Mouse (Mus musculus) liver, embryonic 11.5 days (tissue): Measurements from ENCODE around the gene Rbpj. TPM values are rescaled to one million over a fixed set of nuclear protein-coding genes. Genes with fewer than 3 reads are reported as not detected.

Experiments used
- ATAC-seq: fragments of 200-750 bp; cut with Nextera tagmentation; replicated peaks from 2 replicates; pipeline ENCODE4 v1.8.0; 2017; ENCODE audit warnings: moderate number of reproducible peaks, mild to moderate bottlenecking, moderate TSS enrichment, moderate library complexity; ENCODE audit not compliant: low FRiP score
- DNase-seq: peaks from one replicate; pipeline ENCODE4 v3.0.0-alpha.2; 2017; ENCODE audit warnings: low spot score
- H3K27ac ChIP-seq: fragments of 300-500 bp; sonication (generic); 2 replicates; pipeline ENCODE4 v1.5.1; 2014; ENCODE audit warnings: mild to moderate bottlenecking, low read depth, low read length, control low read depth
- H3K27me3 ChIP-seq: fragments of 300-500 bp; sonication (generic); replicated peaks from 2 replicates; pipeline ENCODE4 v1.6.1; 2014; ENCODE audit warnings: low read length, mixed read lengths; ENCODE audit not compliant: control insufficient read depth, insufficient read depth
- H3K36me3 ChIP-seq: fragments of 300-500 bp; sonication (generic); 2 replicates; pipeline ENCODE4 v1.6.1; 2014; ENCODE audit warnings: mild to moderate bottlenecking, low read length, moderate library complexity, mixed read lengths; ENCODE audit not compliant: control insufficient read depth, insufficient read depth
- H3K4me1 ChIP-seq: fragments of 300-500 bp; sonication (generic); replicated peaks from 2 replicates; pipeline ENCODE4 v1.6.1; 2014; ENCODE audit warnings: low read length, mixed read lengths; ENCODE audit not compliant: control insufficient read depth, insufficient read depth
- H3K4me2 ChIP-seq: fragments of 300-500 bp; sonication (generic); 2 replicates; pipeline ENCODE4 v1.6.1; 2014; ENCODE audit warnings: mild to moderate bottlenecking, control low read depth, moderate library complexity
- H3K4me3 ChIP-seq: fragments of 300-500 bp; sonication (generic); 2 replicates; pipeline ENCODE4 v1.5.1; 2014; ENCODE audit warnings: low read depth, low read length, control low read depth
- H3K9ac ChIP-seq: fragments of 300-500 bp; sonication (generic); 2 replicates; pipeline ENCODE4 v1.6.1; 2014; ENCODE audit warnings: low read depth, low read length, control low read depth
- H3K9me3 ChIP-seq: fragments of 300-500 bp; sonication (generic); 2 replicates; pipeline ENCODE4 v1.6.1; 2016; ENCODE audit warnings: low read length, inconsistent platforms, mixed read lengths; ENCODE audit not compliant: control insufficient read depth
- WGBS: fragments of 180-500 bp; shearing (Covaris S2); extraction: QIAGEN DNeasy Blood & Tissue Kit; methylation state at CpG from one replicate; pipeline ENCODE4 v1.1.7; 2014; 5-methylcytosine and 5-hydroxymethylcytosine counted together
- polyA plus RNA-seq: library from polyadenylated mRNA; unstranded; fragments of >200 nt; fragmentation: Nextera tagmentation; extraction: Ambion mirVana; gene quantifications from 2 replicates; pipeline ENCODE4 v1.2.1, GENCODE M21; 2014

The Rbpj gene
- polyA plus RNA-seq, 1 experiment from 2014 or later, result 21.6 TPM

DNA sequence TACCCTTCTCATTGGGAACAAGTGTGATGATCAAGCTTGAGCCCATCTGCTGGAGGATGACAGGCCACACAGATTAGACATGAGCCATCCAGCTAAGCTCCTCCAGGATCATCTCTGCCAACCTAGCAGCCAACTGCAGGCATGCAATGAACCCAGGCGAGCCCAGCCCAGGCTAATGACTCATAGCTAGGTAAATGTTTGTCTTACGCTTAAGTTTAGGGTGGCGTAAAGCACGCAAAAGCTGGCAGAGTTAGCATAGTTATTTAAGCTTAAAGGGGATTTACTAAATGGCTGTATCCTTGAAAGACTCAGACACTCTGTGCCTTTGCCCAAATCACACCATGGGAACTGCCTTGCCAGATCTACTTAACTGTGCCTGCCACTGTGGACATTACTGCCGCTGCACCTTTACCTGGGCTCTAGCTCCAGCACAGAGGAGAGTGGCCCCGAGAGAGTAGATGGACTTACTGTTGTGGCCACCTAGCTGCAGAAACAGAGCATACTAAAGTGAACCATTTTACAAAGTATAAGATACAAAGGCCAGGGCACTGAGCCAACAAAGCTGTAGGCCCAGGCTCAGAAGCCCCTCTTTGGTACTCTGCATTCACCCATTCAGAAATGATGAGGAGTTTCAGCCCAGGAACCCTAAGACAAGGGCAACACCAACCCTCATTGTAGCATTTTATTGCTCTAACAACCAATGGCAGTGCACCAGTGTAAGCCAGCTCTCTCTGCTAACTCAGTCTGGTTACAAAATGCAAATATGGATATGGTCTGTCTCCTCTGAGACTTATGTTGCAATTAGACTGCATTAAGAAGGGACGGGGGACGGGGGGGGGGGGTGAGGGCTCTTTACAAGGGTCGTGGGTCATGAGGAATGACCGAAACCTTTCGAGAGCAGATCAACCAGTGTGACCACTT, 2.6 kb upstream of the Rbpj start:
- no peak overlapping the region for H3K4me2 ChIP-seq
- H3K36me3 ChIP-seq, result no peaks in the 10 kb centered on the region
- ATAC-seq (no peak), DNase-seq (no peak)
- no peaks in the 10 kb centered on the region for H3K9me3 ChIP-seq
- H3K4me1 ChIP-seq, result no peaks in the 10 kb centered on the region
- WGBS, result 78% methylated on average over 11 of the region's 11 CpGs
- H3K9ac ChIP-seq, result no peak overlapping the region
- no peaks in the 10 kb centered on the region for H3K27me3 ChIP-seq
- H3K4me3 ChIP-seq, result no peak overlapping the region
- H3K27ac ChIP-seq, result no peak overlapping the region

DNA sequence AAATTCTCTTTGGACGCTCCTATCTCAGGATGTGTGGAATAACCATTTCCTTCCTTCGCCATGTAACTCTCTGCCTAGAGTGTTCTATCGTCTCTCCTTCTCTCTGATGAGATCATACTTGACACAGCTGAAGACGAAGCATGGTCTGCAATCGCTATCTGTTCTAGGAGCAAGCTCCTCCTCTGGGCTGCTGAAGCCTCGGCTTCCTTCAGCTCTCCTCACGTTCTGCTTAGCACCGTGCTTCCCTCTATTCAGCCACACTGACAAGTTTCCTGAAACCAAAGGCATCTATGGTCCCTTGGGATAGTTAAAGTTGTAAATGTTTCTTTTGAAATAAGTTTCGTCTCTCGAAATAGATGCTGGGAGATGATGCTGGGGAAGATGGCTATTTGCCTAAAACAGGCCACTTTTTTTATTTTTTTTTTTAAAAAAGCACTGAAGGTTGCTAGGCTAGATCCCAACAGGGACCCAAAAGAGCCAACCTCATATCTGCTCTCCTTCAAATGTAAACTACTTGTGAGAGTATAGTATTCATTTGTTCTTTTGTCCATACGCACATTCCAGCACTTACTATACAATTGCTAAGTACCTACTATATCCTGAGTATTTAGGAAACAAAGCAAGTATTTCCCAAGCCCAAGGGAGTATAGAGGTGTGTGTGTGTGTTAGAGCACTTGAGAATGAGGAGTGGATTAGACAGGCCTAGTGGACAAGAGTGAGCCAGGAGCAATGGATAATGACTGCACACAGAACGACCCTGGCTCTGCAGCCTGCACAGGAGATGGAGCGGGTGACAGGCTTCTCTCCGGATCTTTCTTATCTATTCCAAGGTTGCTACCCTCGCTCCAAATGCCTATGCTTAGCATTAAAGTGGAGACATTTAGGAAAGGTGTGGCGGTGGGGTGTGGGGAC, 726 bp downstream of the Rbpj start:
- no peaks in the 10 kb centered on the region; the same call in 1 of the 2 replicates for H3K4me1 ChIP-seq
- H3K9me3 ChIP-seq, result no peaks in the 10 kb centered on the region
- no peaks in the 10 kb centered on the region for H3K36me3 ChIP-seq
- 63% methylated on average over 16 of the region's 16 CpGs for WGBS
- ATAC-seq (no peak), DNase-seq (no peak)
- no peaks in the 10 kb centered on the region for H3K27me3 ChIP-seq
- H3K9ac ChIP-seq, result no peak overlapping the region
- H3K27ac ChIP-seq, result no peak overlapping the region
- no peak overlapping the region for H3K4me2 ChIP-seq
- H3K4me3 ChIP-seq, result no peak overlapping the region

- 78% methylated on average over 9 of the region's 9 CpGs for WGBS
- Histone ChIP-seq H3K36me3 (no peaks in the 10 kb centered on the region), H3K27ac (no peak overlapping the region), H3K9ac (no peak overlapping the region), H3K4me1 (no peaks in the 10 kb centered on the region; the same call in 1 of the 2 replicates), H3K27me3 (no peaks in the 10 kb centered on the region), H3K4me2 (no peak overlapping the region), H3K9me3 (no peaks in the 10 kb centered on the region), H3K4me3 (no peak overlapping the region)
- no peak for DNase-seq
- ATAC-seq, result no peak
Observed at GRCm38 (mm10) chr5:53467602-53468001, 1.6 kb downstream of the Rbpj start.

GRCm38 (mm10) chr5:53468366-53468765, 2.4 kb downstream of the Rbpj start:
- Histone ChIP-seq H3K27ac (no peak overlapping the region), H3K9me3 (no peaks in the 10 kb centered on the region), H3K9ac (no peak overlapping the region), H3K4me3 (no peak overlapping the region), H3K36me3 (no peaks in the 10 kb centered on the region), H3K27me3 (no peaks in the 10 kb centered on the region), H3K4me1 (no peaks in the 10 kb centered on the region; the same call in 1 of the 2 replicates), H3K4me2 (no peak overlapping the region)
- DNase-seq (no peak), ATAC-seq (no peak)
- 55% methylated on average over 8 of the region's 8 CpGs for WGBS

- H3K4me3 ChIP-seq, result no peak overlapping the region
- no peak for ATAC-seq
- WGBS, result 60% methylated on average over 6 of the region's 6 CpGs
Observed at GRCm38 (mm10) chr5:53469098-53469776, 3.3 kb downstream of the Rbpj start.

GRCm38 (mm10) chr5:53469777-53470131, 3.8 kb downstream of the Rbpj start:
- H3K4me1 ChIP-seq, result no peaks in the 10 kb centered on the region; the same call in 1 of the 2 replicates
- DNase-seq (no peak), ATAC-seq (no peak)
- H3K9me3 ChIP-seq, result no peaks in the 10 kb centered on the region
- H3K27me3 ChIP-seq, result no peaks in the 10 kb centered on the region
- H3K9ac ChIP-seq, result no peak overlapping the region
- 41% methylated on average over 9 of the region's 9 CpGs for WGBS
- H3K36me3 ChIP-seq, result no peaks in the 10 kb centered on the region
- H3K4me2 ChIP-seq, result peak overlapping the region; percentile 38
- no peak overlapping the region for H3K27ac ChIP-seq
- H3K4me3 ChIP-seq, result no peak overlapping the region

More at GRCm38 (mm10) chr5:53469098-53469776, 3.3 kb downstream of the Rbpj start:
- Histone ChIP-seq H3K27me3 (no peaks in the 10 kb centered on the region), H3K4me1 (no peaks in the 10 kb centered on the region; the same call in 1 of the 2 replicates), H3K36me3 (no peaks in the 10 kb centered on the region), H3K9me3 (no peaks in the 10 kb centered on the region), H3K4me2 (peak overlapping the region; percentile 38), H3K27ac (no peak overlapping the region), H3K9ac (no peak overlapping the region)
- DNase-seq, result no peak

DNA sequence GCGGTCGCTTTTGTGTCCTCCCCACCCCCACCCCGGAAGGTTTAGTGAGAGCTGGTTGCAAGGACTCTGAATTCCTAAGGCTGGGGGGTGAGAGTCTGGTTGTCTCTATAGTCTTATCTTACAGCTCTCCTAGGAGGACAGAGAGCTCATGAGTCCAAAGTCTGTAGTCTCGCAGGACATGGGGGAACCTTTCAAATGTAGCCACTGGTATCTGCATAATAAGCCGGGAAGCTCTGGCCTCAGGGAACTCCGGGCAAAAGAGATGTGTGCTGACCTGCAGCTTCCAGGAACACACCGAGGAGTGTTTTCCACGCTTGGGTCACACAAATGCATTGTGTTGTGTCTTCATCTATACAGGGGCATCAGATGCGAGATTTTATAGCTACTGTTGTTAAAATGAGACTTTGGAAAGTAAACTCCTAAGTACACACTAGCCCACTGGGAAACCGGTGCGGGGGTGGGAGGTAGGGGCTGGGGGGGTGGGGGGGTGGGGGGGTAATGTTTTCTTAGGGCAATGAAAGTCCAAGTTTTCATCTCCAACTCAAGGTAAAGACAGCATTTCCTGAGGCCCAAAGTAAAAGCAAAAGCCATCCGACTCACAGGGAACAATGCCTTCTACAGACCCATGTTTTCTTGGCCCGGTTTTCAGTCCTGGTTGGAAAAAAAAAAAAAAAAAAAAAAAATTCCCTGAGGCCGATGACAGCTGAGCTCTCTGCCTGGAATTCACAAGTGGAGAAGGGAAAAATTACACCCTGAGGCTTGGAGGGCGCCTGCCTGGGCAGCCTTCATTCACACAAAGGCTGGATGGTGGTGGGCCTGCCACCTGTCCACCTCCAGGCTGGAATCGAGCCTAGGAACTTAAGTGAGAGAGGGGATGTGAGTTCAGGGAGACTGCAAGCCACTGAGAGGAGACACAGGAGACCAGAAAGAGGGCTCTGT, 4.5 kb downstream of the Rbpj start:
- no peaks in the 10 kb centered on the region for H3K9me3 ChIP-seq
- no peak overlapping the region for H3K4me3 ChIP-seq
- H3K9ac ChIP-seq, result no peak overlapping the region
- no peaks in the 10 kb centered on the region for H3K27me3 ChIP-seq
- no peak overlapping the region for H3K27ac ChIP-seq
- ATAC-seq, result peak; percentile 26; the same call in 1 of the 2 replicates
- H3K36me3 ChIP-seq, result no peaks in the 10 kb centered on the region
- H3K4me2 ChIP-seq, result peak overlapping the region; percentile 38
- DNase-seq, result no peak
- no peaks in the 10 kb centered on the region; the same call in 1 of the 2 replicates for H3K4me1 ChIP-seq
- 39% methylated on average over 16 of the region's 16 CpGs for WGBS
